Mouse (Mus musculus) spleen, adult 2 months (tissue): ENCODE results near the gene Ndufa5. TPM values are rescaled to one million over a fixed set of nuclear protein-coding genes. Genes with fewer than 3 reads are reported as not detected.

ENCODE experiments used
- DNase-seq, 2 experiments: peaks; one replicate each; pipeline versions ENCODE4 v3.0.0 to v3.0.0-alpha.2; 2012 to 2021; ENCODE audit warnings: low spot score in 2 of 2, low read depth in 1 of 2
- H3K27ac ChIP-seq: fragments of 200-500 bp; 2 replicates; pipeline ENCODE4 v1.5.1; 2012; ENCODE audit warnings: low read length, inconsistent platforms; ENCODE audit not compliant: insufficient read depth
- H3K27me3 ChIP-seq: fragments of 200-500 bp; 2 replicates; pipeline ENCODE4 v1.6.1; 2012; ENCODE audit warnings: mild to moderate bottlenecking, moderate library complexity, low read length, inconsistent platforms; ENCODE audit not compliant: control insufficient read depth, insufficient read depth
- H3K36me3 ChIP-seq: fragments of 200-500 bp; 2 replicates; pipeline ENCODE4 v1.6.1; 2012; ENCODE audit warnings: mild to moderate bottlenecking, low read length, inconsistent platforms; ENCODE audit not compliant: control insufficient read depth, insufficient read depth
- H3K4me1 ChIP-seq: fragments of 200-500 bp; 2 replicates; pipeline ENCODE4 v1.6.1; 2011; ENCODE audit warnings: inconsistent platforms; ENCODE audit not compliant: control insufficient read depth, insufficient read depth, insufficient read length
- H3K4me3 ChIP-seq: fragments of 200-500 bp; 2 replicates; pipeline ENCODE4 v1.5.1; 2011; ENCODE audit warnings: mild to moderate bottlenecking, inconsistent platforms; ENCODE audit not compliant: insufficient read depth, insufficient read length; ENCODE audit errors: extremely low read depth
- CTCF ChIP-seq: fragments of 200-500 bp; IDR thresholded peaks from 2 replicates; pipeline ENCODE4 v1.5.1; 2011; ENCODE audit warnings: mild to moderate bottlenecking, inconsistent platforms; ENCODE audit not compliant: insufficient read depth, insufficient read length, insufficient replicate concordance; ENCODE audit errors: extremely low read depth
- POLR2A ChIP-seq: fragments of 200-500 bp; IDR thresholded peaks from 2 replicates; pipeline ENCODE4 v1.6.1; 2011; ENCODE audit warnings: low read depth, low read length, inconsistent platforms
- WGBS: fragments of 180-500 bp; shearing (Covaris S2); methylation state at CpG from one replicate; pipeline ENCODE4 v1.1.7; 2018; 5-methylcytosine and 5-hydroxymethylcytosine counted together
- polyA plus RNA-seq: library from polyadenylated mRNA; depleted of rRNA; stranded (reverse); fragments of >200 nt; gene quantifications from 2 replicates; pipeline ENCODE4 v1.2.3, GENCODE M21; 2012

Ndufa5 gene
- polyA plus RNA-seq, 1 experiment, result 0.58 TPM

- Histone ChIP-seq H3K36me3 (no peaks in the 10 kb centered on the region), H3K4me1 (no peaks in the 10 kb centered on the region), H3K4me3 (no peak overlapping the region), H3K27me3 (no peaks in the 10 kb centered on the region), H3K27ac (no peak overlapping the region)
- no peak for DNase-seq
- TF ChIP-seq POLR2A (no peak), CTCF (no peak)
- WGBS, result 78% methylated on average over 1 of the region's 1 CpGs
Observed at GRCm38 (mm10) chr6:24564886-24565285, 37.1 kb upstream of the Ndufa5 start.

DNA sequence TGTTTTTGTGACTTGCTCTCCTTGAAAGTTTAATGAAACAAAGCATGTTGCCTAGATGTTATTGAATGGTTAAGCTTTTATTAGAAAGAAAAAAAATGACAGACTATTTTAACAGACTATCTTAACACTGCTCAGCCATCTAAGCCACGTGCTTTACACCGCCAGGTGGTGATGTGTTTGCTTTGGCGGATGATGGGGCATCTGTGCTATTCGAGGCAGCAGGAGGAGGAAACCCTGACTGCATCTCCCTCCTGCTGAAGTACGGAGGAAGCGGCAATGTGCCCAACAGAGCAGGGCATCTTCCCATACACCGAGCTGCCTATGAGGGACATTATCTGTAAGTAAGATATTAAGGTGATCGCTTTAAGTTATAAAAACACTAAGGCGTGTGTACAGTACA, 36.3 kb upstream of the Ndufa5 start:
- Histone ChIP-seq H3K4me1 (no peaks in the 10 kb centered on the region), H3K36me3 (no peaks in the 10 kb centered on the region), H3K27ac (no peak overlapping the region), H3K4me3 (no peak overlapping the region), H3K27me3 (no peaks in the 10 kb centered on the region)
- 79% methylated on average over 9 of the region's 9 CpGs for WGBS
- DNase-seq, result no peak
- TF ChIP-seq POLR2A (no peak), CTCF (no peak)

DNA sequence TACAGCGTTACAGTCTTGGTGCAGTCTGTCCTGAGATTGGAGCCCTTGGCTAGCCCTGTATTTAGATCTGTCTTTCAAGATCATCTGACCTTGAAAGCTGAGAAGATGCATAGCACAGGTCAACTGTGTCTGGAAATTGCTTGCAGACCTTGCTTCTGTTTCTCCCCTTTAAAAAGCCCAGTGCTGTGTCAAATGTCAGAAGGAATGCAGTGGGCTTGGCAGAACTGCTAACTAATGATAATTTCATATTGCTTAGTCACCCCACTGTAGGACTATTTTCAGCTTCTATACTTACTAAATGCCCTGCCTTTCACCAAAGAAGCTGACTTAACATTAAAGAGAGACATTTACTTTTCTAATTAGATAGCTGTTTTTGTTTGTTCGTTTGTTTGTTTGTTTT, 27.7 kb upstream of the Ndufa5 start:
- TF ChIP-seq CTCF (no peak), POLR2A (no peak)
- no peaks in the 10 kb centered on the region for H3K4me1 ChIP-seq
- no peak overlapping the region for H3K27ac ChIP-seq
- 87% methylated on average over 2 of the region's 2 CpGs for WGBS
- H3K4me3 ChIP-seq, result no peak overlapping the region
- no peaks in the 10 kb centered on the region for H3K27me3 ChIP-seq
- no peaks in the 10 kb centered on the region for H3K36me3 ChIP-seq
- no peak for DNase-seq

DNA sequence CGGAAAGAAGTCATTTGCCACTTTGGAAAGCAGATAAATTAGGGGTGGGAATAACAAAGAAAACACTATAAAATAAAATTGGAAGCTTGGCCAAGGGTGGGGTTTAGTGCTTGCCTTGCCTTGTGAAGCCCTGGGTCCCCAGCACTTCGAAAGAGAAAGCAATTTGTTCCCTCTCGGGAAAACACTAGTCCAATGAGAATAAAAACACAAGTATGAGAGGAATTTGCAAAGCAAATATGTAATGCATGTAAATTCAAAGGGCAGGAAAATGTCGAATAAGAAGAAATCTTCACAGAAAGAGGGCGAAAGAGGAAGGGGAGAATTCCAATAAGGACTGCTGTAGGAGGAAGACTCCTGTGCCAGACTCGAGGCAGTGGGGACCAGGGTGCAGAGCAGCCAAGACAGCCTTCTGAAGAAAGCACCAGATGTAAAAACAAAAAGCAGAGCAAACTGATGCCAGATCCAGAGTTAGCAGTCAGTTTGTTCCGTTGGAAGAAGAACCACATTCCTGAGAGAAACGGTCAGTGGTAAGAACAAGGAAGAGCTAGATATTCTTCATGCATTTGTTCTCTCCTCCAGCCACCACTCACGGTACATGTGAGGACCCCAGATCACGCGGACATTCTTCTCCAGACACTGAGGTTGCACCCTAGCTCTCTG, 26.7 kb upstream of the Ndufa5 start:
- Histone ChIP-seq H3K4me3 (no peak overlapping the region), H3K27ac (no peak overlapping the region; the same call in none of the 2 replicates)
- WGBS, result 74% methylated on average over 11 of the region's 11 CpGs

DNA sequence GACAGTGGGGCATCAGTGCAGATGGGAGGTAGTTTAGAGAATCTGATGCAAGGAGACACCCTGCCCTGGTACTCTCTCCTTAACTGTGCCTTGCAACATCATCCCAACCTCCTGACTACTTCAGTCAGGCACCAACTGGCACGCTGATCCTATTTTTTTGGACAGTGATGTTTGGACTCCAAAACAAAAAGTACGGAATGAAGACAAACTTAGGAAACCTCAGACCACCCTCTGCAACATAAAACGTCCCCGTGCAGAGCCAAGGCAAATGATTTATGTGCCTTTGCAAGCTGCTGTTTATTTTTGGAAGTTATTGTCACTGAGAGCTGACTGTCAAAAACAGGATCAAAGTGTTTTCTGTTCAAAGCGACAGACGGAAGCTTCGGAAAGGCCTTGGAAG, 24.2 kb upstream of the Ndufa5 start:
- WGBS, result 59% methylated on average over 7 of the region's 7 CpGs
- H3K27ac ChIP-seq, result no peak overlapping the region
- DNase-seq, result no peak

More for the DNA sequence above, 26.7 kb upstream of the Ndufa5 start:
- no peaks in the 10 kb centered on the region for H3K27me3 ChIP-seq
- DNase-seq, result no peak
- TF ChIP-seq POLR2A, result no peak
- no peak for TF ChIP-seq CTCF
- H3K36me3 ChIP-seq, result no peaks in the 10 kb centered on the region
- H3K4me1 ChIP-seq, result no peaks in the 10 kb centered on the region

GRCm38 (mm10) chr6:24549801-24550200, 22.0 kb upstream of the Ndufa5 start:
- H3K4me3 ChIP-seq, result no peak overlapping the region
- H3K4me1 ChIP-seq, result no peaks in the 10 kb centered on the region
- H3K27ac ChIP-seq, result no peak overlapping the region
- 34% methylated on average over 2 of the region's 2 CpGs for WGBS
- no peaks in the 10 kb centered on the region for H3K36me3 ChIP-seq
- no peaks in the 10 kb centered on the region for H3K27me3 ChIP-seq
- DNase-seq, result no peak
- TF ChIP-seq POLR2A (no peak), CTCF (no peak)

More for the DNA sequence above, 24.2 kb upstream of the Ndufa5 start:
- Histone ChIP-seq H3K27me3 (no peaks in the 10 kb centered on the region), H3K4me1 (no peaks in the 10 kb centered on the region), H3K36me3 (no peaks in the 10 kb centered on the region), H3K4me3 (no peak overlapping the region)
- no peak for TF ChIP-seq CTCF
- TF ChIP-seq POLR2A, result no peak

- no peak overlapping the region for H3K4me3 ChIP-seq
- H3K27ac ChIP-seq, result no peak overlapping the region
Observed at GRCm38 (mm10) chr6:24546716-24547420, 19.1 kb upstream of the Ndufa5 start.

More at GRCm38 (mm10) chr6:24546716-24547420, 19.1 kb upstream of the Ndufa5 start:
- Histone ChIP-seq H3K36me3 (no peaks in the 10 kb centered on the region), H3K4me1 (no peaks in the 10 kb centered on the region), H3K27me3 (no peaks in the 10 kb centered on the region)
- DNase-seq, result no peak
- WGBS, result 38% methylated on average over 1 of the region's 1 CpGs
- TF ChIP-seq POLR2A, result no peak
- TF ChIP-seq CTCF, result no peak
